Mouse (Mus musculus) liver, postnatal 0 days (tissue): ENCODE data around the gene Ucn3.

Experiments
- CTCF ChIP-seq: sonication (generic); IDR thresholded peaks from 2 replicates; pipeline ENCODE4 v1.5.1; 2016; ENCODE audit warnings: antibody characterized with exemption, low read depth
- EP300 ChIP-seq: IDR thresholded peaks from 2 replicates; pipeline ENCODE4 v1.6.1; 2016; ENCODE audit warnings: antibody characterized with exemption, low read depth, mild to moderate bottlenecking

GRCm38 (mm10) chr13:3899301-3899700 is 45.8 kb downstream of the Ucn3 start:
- TF ChIP-seq CTCF (no peak), EP300 (no peak)
